Mouse (Mus musculus) cerebellum, postnatal 36 days (tissue): Measurements from ENCODE around the gene Tapbp.

Experiments
- DNase-seq, 2 experiments: peaks; one replicate each; pipeline ENCODE4 v3.0.0; 2021 to 2022; ENCODE audit warnings: mixed read lengths in 2 of 2

Tapbp gene

GRCm38 (mm10) chr17:33968927-33969326, 53.2 kb downstream of the Tapbp start:
- DNase-seq = no peak

- no peak for DNase-seq
Measured at GRCm38 (mm10) chr17:33969394-33969793, 53.7 kb downstream of the Tapbp start.

GRCm38 (mm10) chr17:33972691-33973090, 57.0 kb downstream of the Tapbp start:
- no peak for DNase-seq

- DNase-seq = no peak
Measured at GRCm38 (mm10) chr17:33973572-33973971, 57.9 kb downstream of the Tapbp start.

GRCm38 (mm10) chr17:33977861-33978557, 62.3 kb downstream of the Tapbp start:
- peak in 1 of 2 experiments; percentile 16 for DNase-seq

- DNase-seq = peak; percentile 72 to 81
Measured at GRCm38 (mm10) chr17:33978631-33979031, 62.9 kb downstream of the Tapbp start.
